Mouse (Mus musculus) c-Kit-positive CD71-negative TER-119-negative erythroid progenitor cells, embryonic 14.5 days (primary cell): ENCODE results near the gene Ada.

Experiments used
- DNase-seq: peaks from one replicate; pipeline ENCODE4 v3.0.0-alpha.2; 2013; ENCODE audit warnings: low read depth

Gene Ada

GRCm38 (mm10) chr2:163749647-163750611 is at the start of gene Ada:
Ada (minus strand) TSS chr2:163750239.
- no peak for DNase-seq

- DNase-seq: no peak
These were observed 48.4 kb upstream of the Ada start for GRCm38 (mm10) chr2:163798411-163798810.

GRCm38 (mm10) chr2:163788484-163788883 is 38.4 kb upstream of the Ada start:
- peak; percentile 50 for DNase-seq

GRCm38 (mm10) chr2:163787709-163788108 is 37.7 kb upstream of the Ada start:
- peak; percentile 60 for DNase-seq

- no peak for DNase-seq
These were observed 37.0 kb upstream of the Ada start for GRCm38 (mm10) chr2:163787086-163787485.

GRCm38 (mm10) chr2:163783901-163784300 is 33.9 kb upstream of the Ada start:
- no peak for DNase-seq

GRCm38 (mm10) chr2:163783368-163783767 is 33.3 kb upstream of the Ada start:
- no peak for DNase-seq

- no peak for DNase-seq
These were observed 28.9 kb upstream of the Ada start for GRCm38 (mm10) chr2:163778896-163779295.

- DNase-seq: no peak
These were observed 27.0 kb upstream of the Ada start for GRCm38 (mm10) chr2:163777061-163777460.

- DNase-seq: no peak
These were observed 26.6 kb upstream of the Ada start for GRCm38 (mm10) chr2:163776661-163777060.

GRCm38 (mm10) chr2:163770731-163771130 is 20.7 kb upstream of the Ada start:
- DNase-seq: no peak

GRCm38 (mm10) chr2:163766890-163767289 is 16.9 kb upstream of the Ada start:
- DNase-seq: no peak

GRCm38 (mm10) chr2:163766261-163766660 is 16.2 kb upstream of the Ada start:
- DNase-seq: no peak

- DNase-seq: no peak
These were observed 11.4 kb upstream of the Ada start for GRCm38 (mm10) chr2:163761402-163761801.

GRCm38 (mm10) chr2:163760589-163760988 is 10.6 kb upstream of the Ada start:
- DNase-seq: no peak

GRCm38 (mm10) chr2:163758146-163758545 is 8.1 kb upstream of the Ada start:
- DNase-seq: no peak

GRCm38 (mm10) chr2:163756723-163757122 is 6.7 kb upstream of the Ada start:
- no peak for DNase-seq

- DNase-seq: no peak
These were observed 4.2 kb upstream of the Ada start for GRCm38 (mm10) chr2:163754228-163754627.

GRCm38 (mm10) chr2:163744801-163745570 is 5.1 kb downstream of the Ada start:
- no peak for DNase-seq

- no peak for DNase-seq
These were observed 6.7 kb downstream of the Ada start for GRCm38 (mm10) chr2:163743357-163743756.

GRCm38 (mm10) chr2:163742656-163743055 is 7.4 kb downstream of the Ada start:
- DNase-seq: no peak

GRCm38 (mm10) chr2:163735980-163736379 is 14.1 kb downstream of the Ada start:
- DNase-seq: no peak

GRCm38 (mm10) chr2:163735163-163735562 is 14.9 kb downstream of the Ada start:
- no peak for DNase-seq
